ENCODE assay signal across 18 mouse cellular contexts in genomic region chr2:160891045-160891444, GRCm38 (mm10). TPM values are rescaled to one million over a fixed set of nuclear protein-coding genes. Genes with fewer than 3 reads are reported as not detected.
"Had no signal": no experiment of that assay in that cellular context is flagged by ENCODE, and none has a peak within 500 bp of the region (broad histone marks: within the 10 kb centered on the region; RNA-seq: fewer than 3 reads in every experiment).

No protein-coding gene starts in this region.

- H3K4me2 ChIP-seq: limb, embryonic 13.5 days; limb, embryonic 15.5 days; liver, embryonic 12.5 days; neural tube, embryonic 13.5 days; neural tube, embryonic 15.5 days had no signal

- H3K9ac ChIP-seq: limb, embryonic 13.5 days; limb, embryonic 15.5 days; liver, embryonic 12.5 days; liver, embryonic 14.5 days; neural tube, embryonic 13.5 days; neural tube, embryonic 15.5 days had no signal

- H3K27me3 ChIP-seq: limb, embryonic 15.5 days had no signal

- ATAC-seq: liver, embryonic 12.5 days; midbrain, embryonic 16.5 days had no signal

- DNase-seq: lung, adult 18-20 months; lung, postnatal 10 days; midbrain, embryonic 14.5 days; right cerebral cortex, postnatal 14 days; spleen, adult 18-20 months; thymus, adult 18-20 months; thymus, postnatal 14 days; thymus, postnatal 36 days had no signal

- H3K4me3 ChIP-seq: limb, embryonic 13.5 days; limb, embryonic 15.5 days; liver, embryonic 12.5 days; midbrain, embryonic 10.5 days; myocyte; neural tube, embryonic 13.5 days; neural tube, embryonic 15.5 days had no signal

- H3K9me3 ChIP-seq: limb, embryonic 13.5 days; limb, embryonic 15.5 days; liver, embryonic 12.5 days; neural tube, embryonic 13.5 days; neural tube, embryonic 15.5 days had no signal

- H3K27ac ChIP-seq: limb, embryonic 13.5 days; limb, embryonic 15.5 days; liver, embryonic 12.5 days; liver, embryonic 14.5 days; midbrain, embryonic 10.5 days; neural tube, embryonic 13.5 days; neural tube, embryonic 15.5 days had no signal

- H3K36me3 ChIP-seq: limb, embryonic 13.5 days; liver, embryonic 12.5 days; midbrain, embryonic 10.5 days; neural tube, embryonic 13.5 days; neural tube, embryonic 15.5 days had no signal

RNA-seq across cellular contexts. Expression of gene Emilin3, which starts 21.1 kb away (rescaled TPM):
- polyA plus RNA-seq: liver, adult 2 months; myocyte had no signal
